Mouse (Mus musculus): ENCODE measurements around the gene Chst15. TPM values are rescaled to one million over a fixed set of nuclear protein-coding genes. Genes with fewer than 3 reads are reported as not detected.

Gene Chst15
- polyA plus RNA-seq, 1 experiment from 2014 or later: 12.8 TPM

GRCm38 (mm10) chr7:132328648-132329047 is 11.6 kb upstream of the Chst15 start:
- ATAC-seq (replicated peaks; ENCODE audit: low FRiP score) (no peak), DNase-seq (ENCODE audit: low spot score) (no peak)
- 85% methylated on average over 1 of the region's 1 CpGs for WGBS
- Histone ChIP-seq H3K4me3 (ENCODE audit: low read depth, low read length) (no peak overlapping the region), H3K4me2 (no peak overlapping the region), H3K27me3 (replicated peaks; ENCODE audit: control insufficient read depth, insufficient read depth, low read length) (no peaks in the 10 kb centered on the region), H3K9me3 (ENCODE audit: control insufficient read depth, low read length) (no peaks in the 10 kb centered on the region), H3K4me1 (replicated peaks; ENCODE audit: control insufficient read depth, insufficient read depth, low read length) (0 out of 2 replicates have a peak, but pooled peaks cover 3% of the 10 kb centered on the region), H3K9ac (ENCODE audit: low read depth, low read length) (no peak overlapping the region), H3K27ac (ENCODE audit: low read depth, low read length) (no peak overlapping the region), H3K36me3 (ENCODE audit: control insufficient read depth, insufficient read depth, low read length) (no peaks in the 10 kb centered on the region)

- no peaks in the 10 kb centered on the region for H3K9me3 ChIP-seq (ENCODE audit: control insufficient read depth, low read length)
- no peak for DNase-seq (ENCODE audit: low spot score)
- ATAC-seq (replicated peaks; ENCODE audit: low FRiP score): no peak
- H3K4me1 ChIP-seq (replicated peaks; ENCODE audit: control insufficient read depth, insufficient read depth, low read length): peaks cover 1% of the 10 kb centered on the region; the same call in 1 of the 2 replicates
- no peak overlapping the region for H3K4me2 ChIP-seq
- H3K27me3 ChIP-seq (replicated peaks; ENCODE audit: control insufficient read depth, insufficient read depth, low read length): no peaks in the 10 kb centered on the region
- no peaks in the 10 kb centered on the region for H3K36me3 ChIP-seq (ENCODE audit: control insufficient read depth, insufficient read depth, low read length)
- WGBS: 62% methylated on average over 5 of the region's 5 CpGs
- no peak overlapping the region for H3K4me3 ChIP-seq (ENCODE audit: low read depth, low read length)
- H3K27ac ChIP-seq (ENCODE audit: low read depth, low read length): no peak overlapping the region
- H3K9ac ChIP-seq (ENCODE audit: low read depth, low read length): no peak overlapping the region
Measured at GRCm38 (mm10) chr7:132325549-132326331, 8.7 kb upstream of the Chst15 start.

- WGBS: 41% methylated on average over 5 of the region's 5 CpGs
- no peaks in the 10 kb centered on the region; the same call in 1 of the 2 replicates for H3K4me1 ChIP-seq (replicated peaks; ENCODE audit: control insufficient read depth, insufficient read depth, low read length)
- no peaks in the 10 kb centered on the region for H3K27me3 ChIP-seq (replicated peaks; ENCODE audit: control insufficient read depth, insufficient read depth, low read length)
- no peak overlapping the region for H3K9ac ChIP-seq (ENCODE audit: low read depth, low read length)
- H3K36me3 ChIP-seq (ENCODE audit: control insufficient read depth, insufficient read depth, low read length): no peaks in the 10 kb centered on the region
- H3K4me3 ChIP-seq (ENCODE audit: low read depth, low read length): no peak overlapping the region
- no peaks in the 10 kb centered on the region for H3K9me3 ChIP-seq (ENCODE audit: control insufficient read depth, low read length)
- no peak overlapping the region for H3K27ac ChIP-seq (ENCODE audit: low read depth, low read length)
- DNase-seq (ENCODE audit: low spot score) (no peak), ATAC-seq (replicated peaks; ENCODE audit: low FRiP score) (no peak)
- H3K4me2 ChIP-seq: no peak overlapping the region
Measured at GRCm38 (mm10) chr7:132323430-132323829, 6.4 kb upstream of the Chst15 start.

GRCm38 (mm10) chr7:132321392-132321958 is 4.4 kb upstream of the Chst15 start:
- H3K27ac ChIP-seq (ENCODE audit: low read depth, low read length): no peak overlapping the region
- no peaks in the 10 kb centered on the region for H3K9me3 ChIP-seq (ENCODE audit: control insufficient read depth, low read length)
- ATAC-seq (replicated peaks; ENCODE audit: low FRiP score) (no peak), DNase-seq (ENCODE audit: low spot score) (no peak)
- 59% methylated on average over 2 of the region's 2 CpGs for WGBS
- H3K27me3 ChIP-seq (replicated peaks; ENCODE audit: control insufficient read depth, insufficient read depth, low read length): no peaks in the 10 kb centered on the region
- H3K4me2 ChIP-seq: no peak overlapping the region
- peaks cover 6% of the 10 kb centered on the region; the same call in 1 of the 2 replicates for H3K4me1 ChIP-seq (replicated peaks; ENCODE audit: control insufficient read depth, insufficient read depth, low read length)
- no peak overlapping the region for H3K4me3 ChIP-seq (ENCODE audit: low read depth, low read length)
- H3K9ac ChIP-seq (ENCODE audit: low read depth, low read length): no peak overlapping the region
- H3K36me3 ChIP-seq (ENCODE audit: control insufficient read depth, insufficient read depth, low read length): no peaks in the 10 kb centered on the region

GRCm38 (mm10) chr7:132316101-132317035 is 660 bp downstream of the Chst15 start:
- Histone ChIP-seq H3K4me2 (peak overlapping the region; percentile 99), H3K9ac (ENCODE audit: low read depth, low read length) (peak overlapping the region; percentile 80), H3K36me3 (ENCODE audit: control insufficient read depth, insufficient read depth, low read length) (no peaks in the 10 kb centered on the region), H3K27ac (ENCODE audit: low read depth, low read length) (peak overlapping the region; percentile 8), H3K4me1 (replicated peaks; ENCODE audit: control insufficient read depth, insufficient read depth, low read length) (peaks cover 12% of the 10 kb centered on the region), H3K4me3 (ENCODE audit: low read depth, low read length) (peak overlapping the region; percentile 76), H3K27me3 (replicated peaks; ENCODE audit: control insufficient read depth, insufficient read depth, low read length) (peaks cover 3% of the 10 kb centered on the region; the same call in 1 of the 2 replicates), H3K9me3 (ENCODE audit: control insufficient read depth, low read length) (no peaks in the 10 kb centered on the region)
- ATAC-seq (replicated peaks; ENCODE audit: low FRiP score) (peak; percentile 54), DNase-seq (ENCODE audit: low spot score) (peak; percentile 77)
- WGBS: under 1% methylated on average over 79 of the region's 79 CpGs

- peak overlapping the region; percentile 76 for H3K4me3 ChIP-seq (ENCODE audit: low read depth, low read length)
- WGBS: under 1% methylated on average over 51 of the region's 51 CpGs
- H3K4me1 ChIP-seq (replicated peaks; ENCODE audit: control insufficient read depth, insufficient read depth, low read length): peaks cover 12% of the 10 kb centered on the region
- H3K36me3 ChIP-seq (ENCODE audit: control insufficient read depth, insufficient read depth, low read length): no peaks in the 10 kb centered on the region
- H3K9ac ChIP-seq (ENCODE audit: low read depth, low read length): peak overlapping the region; percentile 80
- peak overlapping the region; percentile 8 for H3K27ac ChIP-seq (ENCODE audit: low read depth, low read length)
- H3K4me2 ChIP-seq: peak overlapping the region; percentile 99
- peaks cover 3% of the 10 kb centered on the region; the same call in 1 of the 2 replicates for H3K27me3 ChIP-seq (replicated peaks; ENCODE audit: control insufficient read depth, insufficient read depth, low read length)
- ATAC-seq (replicated peaks; ENCODE audit: low FRiP score) (peak; percentile 50), DNase-seq (ENCODE audit: low spot score) (peak; percentile 74)
- no peaks in the 10 kb centered on the region for H3K9me3 ChIP-seq (ENCODE audit: control insufficient read depth, low read length)
Measured at GRCm38 (mm10) chr7:132315149-132316091, 1.6 kb downstream of the Chst15 start.

- H3K4me1 ChIP-seq (replicated peaks; ENCODE audit: control insufficient read depth, insufficient read depth, low read length): peaks cover 15% of the 10 kb centered on the region
- peaks cover 3% of the 10 kb centered on the region; the same call in 1 of the 2 replicates for H3K27me3 ChIP-seq (replicated peaks; ENCODE audit: control insufficient read depth, insufficient read depth, low read length)
- no peaks in the 10 kb centered on the region for H3K36me3 ChIP-seq (ENCODE audit: control insufficient read depth, insufficient read depth, low read length)
- H3K9ac ChIP-seq (ENCODE audit: low read depth, low read length): no peak overlapping the region; the same call in 1 of the 2 replicates
- H3K27ac ChIP-seq (ENCODE audit: low read depth, low read length): no peak overlapping the region
- 74% methylated on average over 8 of the region's 8 CpGs for WGBS
- ATAC-seq (replicated peaks; ENCODE audit: low FRiP score) (no peak), DNase-seq (ENCODE audit: low spot score) (no peak)
- H3K4me2 ChIP-seq: no peak overlapping the region
- no peak overlapping the region for H3K4me3 ChIP-seq (ENCODE audit: low read depth, low read length)
- no peaks in the 10 kb centered on the region for H3K9me3 ChIP-seq (ENCODE audit: control insufficient read depth, low read length)
Measured at GRCm38 (mm10) chr7:132312396-132312795, 4.6 kb downstream of the Chst15 start.

All from liver, embryonic 11.5 days (tissue).